Mouse (Mus musculus) heart, embryonic 12.5 days (tissue): Measurements from ENCODE around the gene Lrrtm3. TPM values are rescaled to one million over a fixed set of nuclear protein-coding genes. Genes with fewer than 3 reads are reported as not detected.

Source experiments
- ATAC-seq: fragments of 200-750 bp; cut with Nextera tagmentation; 2 replicates; pipeline ENCODE4 v1.8.0; 2017; ENCODE audit warnings: moderate TSS enrichment, moderate library complexity; ENCODE audit not compliant: insufficient number of reproducible peaks, low FRiP score
- H3K27ac ChIP-seq: fragments of 300-500 bp; sonication (generic); 2 replicates; pipeline ENCODE4 v1.5.1; 2016; ENCODE audit warnings: mild to moderate bottlenecking, moderate library complexity; ENCODE audit not compliant: poor library complexity, severe bottlenecking
- H3K27me3 ChIP-seq: fragments of 300-500 bp; sonication (generic); replicated peaks from 2 replicates; pipeline ENCODE4 v1.6.1; 2016; ENCODE audit warnings: mild to moderate bottlenecking, moderate library complexity
- H3K36me3 ChIP-seq: fragments of 300-500 bp; sonication (generic); 2 replicates; pipeline ENCODE4 v1.6.1; 2016; ENCODE audit warnings: mild to moderate bottlenecking, moderate library complexity
- H3K4me1 ChIP-seq: fragments of 300-500 bp; sonication (generic); replicated peaks from 2 replicates; pipeline ENCODE4 v1.6.1; 2016; ENCODE audit warnings: mild to moderate bottlenecking
- H3K4me2 ChIP-seq: fragments of 300-500 bp; sonication (generic); 2 replicates; pipeline ENCODE4 v1.6.1; 2016; ENCODE audit warnings: mild to moderate bottlenecking, moderate library complexity
- H3K4me3 ChIP-seq: fragments of 300-500 bp; sonication (generic); 2 replicates; pipeline ENCODE4 v1.5.1; 2016; ENCODE audit warnings: mild to moderate bottlenecking
- H3K9ac ChIP-seq: fragments of 300-500 bp; sonication (generic); 2 replicates; pipeline ENCODE4 v1.6.1; 2016; ENCODE audit warnings: mild to moderate bottlenecking, moderate library complexity
- H3K9me3 ChIP-seq: fragments of 300-500 bp; sonication (generic); replicated peaks from 2 replicates; pipeline ENCODE4 v1.6.1; 2016; ENCODE audit warnings: mild to moderate bottlenecking, moderate library complexity
- WGBS: fragments of 180-500 bp; shearing (Covaris S2); methylation state at CpG from one replicate; pipeline ENCODE4 v1.1.7; 2016; 5-methylcytosine and 5-hydroxymethylcytosine counted together
- polyA plus RNA-seq: library from polyadenylated mRNA; unstranded; fragments of >200 nt; fragmentation: Nextera tagmentation; extraction: Ambion mirVana; gene quantifications from 2 replicates; pipeline ENCODE4 v1.2.1, GENCODE M21; 2016

Gene Lrrtm3
- polyA plus RNA-seq, 1 experiment from 2014 or later: 0.74 TPM

- no peak overlapping the region for H3K4me3 ChIP-seq
- no peak overlapping the region for H3K4me2 ChIP-seq
- no peaks in the 10 kb centered on the region for H3K9me3 ChIP-seq
- H3K27ac ChIP-seq: no peak overlapping the region
- no peaks in the 10 kb centered on the region for H3K27me3 ChIP-seq
- 81% methylated on average over 7 of the region's 7 CpGs for WGBS
- peaks cover 23% of the 10 kb centered on the region for H3K4me1 ChIP-seq
- H3K9ac ChIP-seq: no peak overlapping the region
- ATAC-seq: no peak
- no peaks in the 10 kb centered on the region for H3K36me3 ChIP-seq
Measured at GRCm38 (mm10) chr10:64041218-64041617, 48.9 kb downstream of the Lrrtm3 start.

- Histone ChIP-seq H3K9me3 (no peaks in the 10 kb centered on the region), H3K4me2 (peak overlapping the region; percentile 38), H3K27ac (no peak overlapping the region; the same call in 1 of the 2 replicates), H3K9ac (peak overlapping the region; percentile 18; the same call in 1 of the 2 replicates), H3K36me3 (no peaks in the 10 kb centered on the region), H3K4me3 (no peak overlapping the region), H3K4me1 (peaks cover 23% of the 10 kb centered on the region), H3K27me3 (no peaks in the 10 kb centered on the region)
- no peak for ATAC-seq
- 65% methylated on average over 17 of the region's 17 CpGs for WGBS
Measured at GRCm38 (mm10) chr10:64039760-64040535, 50.1 kb downstream of the Lrrtm3 start.

GRCm38 (mm10) chr10:64030901-64031300 lies 59.2 kb downstream of the Lrrtm3 start:
- H3K4me1 ChIP-seq: no peaks in the 10 kb centered on the region
- H3K36me3 ChIP-seq: no peaks in the 10 kb centered on the region
- no peaks in the 10 kb centered on the region for H3K9me3 ChIP-seq
- H3K27ac ChIP-seq: no peak overlapping the region
- no peak overlapping the region for H3K9ac ChIP-seq
- H3K4me2 ChIP-seq: no peak overlapping the region
- no peak for ATAC-seq
- H3K27me3 ChIP-seq: no peaks in the 10 kb centered on the region
- no peak overlapping the region for H3K4me3 ChIP-seq

- Histone ChIP-seq H3K4me2 (no peak overlapping the region), H3K4me3 (no peak overlapping the region), H3K4me1 (peaks cover 13% of the 10 kb centered on the region; the same call in 1 of the 2 replicates), H3K9ac (no peak overlapping the region), H3K9me3 (no peaks in the 10 kb centered on the region), H3K27ac (no peak overlapping the region), H3K36me3 (no peaks in the 10 kb centered on the region), H3K27me3 (no peaks in the 10 kb centered on the region)
- no peak for ATAC-seq
- WGBS: 77% methylated on average over 6 of the region's 6 CpGs
Measured at GRCm38 (mm10) chr10:64023340-64023739, 66.7 kb downstream of the Lrrtm3 start.

GRCm38 (mm10) chr10:64020347-64020746 lies 69.7 kb downstream of the Lrrtm3 start:
- Histone ChIP-seq H3K27ac (peak overlapping the region; percentile 25), H3K9ac (no peak overlapping the region), H3K27me3 (no peaks in the 10 kb centered on the region), H3K9me3 (no peaks in the 10 kb centered on the region), H3K4me3 (no peak overlapping the region), H3K4me2 (no peak overlapping the region), H3K4me1 (peaks cover 13% of the 10 kb centered on the region; the same call in 1 of the 2 replicates), H3K36me3 (no peaks in the 10 kb centered on the region)
- no peak for ATAC-seq
- WGBS: 63% methylated on average over 1 of the region's 1 CpGs

DNA sequence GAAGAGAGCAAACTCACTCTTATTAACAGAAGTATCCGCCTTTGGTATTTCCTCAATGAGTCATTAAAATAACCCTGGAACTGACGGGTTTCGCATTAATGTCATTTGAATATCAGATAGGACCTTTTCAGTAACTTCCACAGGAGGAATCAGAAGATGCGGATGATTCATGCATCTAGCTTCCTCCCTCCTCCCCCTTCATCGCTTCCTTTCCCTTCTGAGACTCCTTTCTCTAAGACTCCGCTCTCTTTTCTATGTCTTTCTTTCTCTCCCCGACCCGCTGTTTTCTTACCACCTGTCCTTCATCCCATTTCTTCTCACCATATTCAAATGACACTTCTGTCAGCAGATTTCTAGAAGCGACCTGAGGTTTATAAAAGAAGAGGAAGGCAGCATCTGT lies 88.1 kb downstream of the Lrrtm3 start:
- Histone ChIP-seq H3K27me3 (no peaks in the 10 kb centered on the region), H3K4me1 (no peaks in the 10 kb centered on the region), H3K27ac (no peak overlapping the region), H3K36me3 (no peaks in the 10 kb centered on the region), H3K9me3 (no peaks in the 10 kb centered on the region), H3K4me3 (no peak overlapping the region), H3K4me2 (no peak overlapping the region), H3K9ac (no peak overlapping the region)
- ATAC-seq: no peak
- 76% methylated on average over 9 of the region's 9 CpGs for WGBS

- H3K27ac ChIP-seq: no peak overlapping the region
- H3K4me1 ChIP-seq: no peaks in the 10 kb centered on the region
- no peak for ATAC-seq
- no peak overlapping the region for H3K9ac ChIP-seq
- H3K27me3 ChIP-seq: no peaks in the 10 kb centered on the region
- no peak overlapping the region for H3K4me3 ChIP-seq
- no peaks in the 10 kb centered on the region for H3K36me3 ChIP-seq
- WGBS: 69% methylated on average over 6 of the region's 6 CpGs
- no peak overlapping the region for H3K4me2 ChIP-seq
- no peaks in the 10 kb centered on the region for H3K9me3 ChIP-seq
Measured at GRCm38 (mm10) chr10:64001531-64001930, 88.5 kb downstream of the Lrrtm3 start.

- Histone ChIP-seq H3K4me1 (0 out of 2 replicates have a peak, but pooled peaks cover 4% of the 10 kb centered on the region), H3K4me3 (no peak overlapping the region), H3K4me2 (no peak overlapping the region), H3K27ac (no peak overlapping the region), H3K36me3 (no peaks in the 10 kb centered on the region), H3K27me3 (no peaks in the 10 kb centered on the region), H3K9ac (no peak overlapping the region), H3K9me3 (no peaks in the 10 kb centered on the region)
- ATAC-seq: no peak
- 69% methylated on average over 5 of the region's 5 CpGs for WGBS
Measured at GRCm38 (mm10) chr10:63994251-63994650, 95.8 kb downstream of the Lrrtm3 start.

GRCm38 (mm10) chr10:63985576-63985975 lies 104.5 kb downstream of the Lrrtm3 start:
- 76% methylated on average over 4 of the region's 4 CpGs for WGBS
- Histone ChIP-seq H3K4me2 (no peak overlapping the region), H3K4me1 (0 out of 2 replicates have a peak, but pooled peaks cover 4% of the 10 kb centered on the region), H3K27me3 (no peaks in the 10 kb centered on the region), H3K4me3 (no peak overlapping the region), H3K9ac (no peak overlapping the region), H3K27ac (no peak overlapping the region), H3K9me3 (no peaks in the 10 kb centered on the region), H3K36me3 (no peaks in the 10 kb centered on the region)
- ATAC-seq: no peak

- Histone ChIP-seq H3K4me2 (no peak overlapping the region), H3K27me3 (no peaks in the 10 kb centered on the region), H3K9me3 (no peaks in the 10 kb centered on the region), H3K4me1 (peaks cover 13% of the 10 kb centered on the region), H3K27ac (no peak overlapping the region), H3K4me3 (no peak overlapping the region), H3K9ac (no peak overlapping the region), H3K36me3 (no peaks in the 10 kb centered on the region)
- no peak for ATAC-seq
- 81% methylated on average over 2 of the region's 2 CpGs for WGBS
Measured at GRCm38 (mm10) chr10:63979410-63979809, 110.7 kb downstream of the Lrrtm3 start.

DNA sequence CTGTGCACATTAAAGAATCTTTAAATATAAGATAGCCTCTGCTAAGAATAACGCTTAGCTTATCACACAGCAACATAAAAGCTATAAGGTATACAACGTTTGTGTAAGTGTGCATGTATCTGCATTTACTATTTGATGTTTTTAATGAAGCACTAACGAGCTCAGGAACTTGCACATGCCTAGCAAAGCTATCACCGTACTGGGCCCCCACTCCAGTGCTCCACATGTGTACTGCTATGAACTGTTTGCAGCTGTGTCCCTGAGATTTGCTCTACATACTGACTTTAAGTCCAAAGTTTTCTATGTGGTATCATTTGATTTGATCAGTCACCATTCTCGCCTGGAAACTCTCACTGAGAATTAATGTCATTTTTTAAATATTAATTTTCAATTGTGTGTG lies 111.1 kb downstream of the Lrrtm3 start:
- Histone ChIP-seq H3K9ac (no peak overlapping the region), H3K4me3 (no peak overlapping the region), H3K4me2 (no peak overlapping the region), H3K27me3 (no peaks in the 10 kb centered on the region), H3K9me3 (no peaks in the 10 kb centered on the region), H3K36me3 (no peaks in the 10 kb centered on the region), H3K4me1 (peaks cover 13% of the 10 kb centered on the region), H3K27ac (no peak overlapping the region)
- 72% methylated on average over 5 of the region's 5 CpGs for WGBS
- no peak for ATAC-seq

DNA sequence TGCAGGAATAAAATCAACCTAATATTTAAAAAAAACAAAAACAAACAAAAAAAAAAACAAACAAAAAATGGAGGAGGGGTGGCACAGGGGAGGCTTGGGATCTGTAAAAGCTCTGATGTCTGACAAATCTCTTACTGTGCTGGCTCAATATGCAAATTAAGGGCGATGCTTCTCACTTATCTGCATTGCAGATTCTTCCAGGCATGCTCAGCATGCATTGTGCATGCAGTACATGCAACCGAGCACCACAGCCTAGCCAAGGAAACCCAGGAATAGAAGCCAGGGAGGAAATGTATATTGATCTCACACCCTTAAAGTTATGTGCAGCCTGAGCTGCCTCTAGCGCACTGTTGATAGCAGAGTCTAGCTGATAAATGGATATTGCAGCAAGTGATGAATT lies 111.5 kb downstream of the Lrrtm3 start:
- no peak overlapping the region for H3K27ac ChIP-seq
- H3K4me1 ChIP-seq: peaks cover 13% of the 10 kb centered on the region
- no peak overlapping the region for H3K9ac ChIP-seq
- WGBS: 27% methylated on average over 3 of the region's 3 CpGs
- H3K9me3 ChIP-seq: no peaks in the 10 kb centered on the region
- no peak for ATAC-seq
- peak overlapping the region; percentile 52; the same call in 1 of the 2 replicates for H3K4me2 ChIP-seq
- no peak overlapping the region for H3K4me3 ChIP-seq
- H3K36me3 ChIP-seq: no peaks in the 10 kb centered on the region
- H3K27me3 ChIP-seq: no peaks in the 10 kb centered on the region
